Mouse (Mus musculus): ENCODE data around the gene Asb5. TPM values are rescaled to one million over a fixed set of nuclear protein-coding genes. Genes with fewer than 3 reads are reported as not detected.

Asb5 gene
- polyA plus RNA-seq (2015; fragmentation: Illumina TruSeq; extraction: RNeasy Lipid Tissue Mini Kit (QIAGEN cat#74804); ENCODE audit: insufficient read depth, low read depth, low replicate concordance) = not detected

DNA sequence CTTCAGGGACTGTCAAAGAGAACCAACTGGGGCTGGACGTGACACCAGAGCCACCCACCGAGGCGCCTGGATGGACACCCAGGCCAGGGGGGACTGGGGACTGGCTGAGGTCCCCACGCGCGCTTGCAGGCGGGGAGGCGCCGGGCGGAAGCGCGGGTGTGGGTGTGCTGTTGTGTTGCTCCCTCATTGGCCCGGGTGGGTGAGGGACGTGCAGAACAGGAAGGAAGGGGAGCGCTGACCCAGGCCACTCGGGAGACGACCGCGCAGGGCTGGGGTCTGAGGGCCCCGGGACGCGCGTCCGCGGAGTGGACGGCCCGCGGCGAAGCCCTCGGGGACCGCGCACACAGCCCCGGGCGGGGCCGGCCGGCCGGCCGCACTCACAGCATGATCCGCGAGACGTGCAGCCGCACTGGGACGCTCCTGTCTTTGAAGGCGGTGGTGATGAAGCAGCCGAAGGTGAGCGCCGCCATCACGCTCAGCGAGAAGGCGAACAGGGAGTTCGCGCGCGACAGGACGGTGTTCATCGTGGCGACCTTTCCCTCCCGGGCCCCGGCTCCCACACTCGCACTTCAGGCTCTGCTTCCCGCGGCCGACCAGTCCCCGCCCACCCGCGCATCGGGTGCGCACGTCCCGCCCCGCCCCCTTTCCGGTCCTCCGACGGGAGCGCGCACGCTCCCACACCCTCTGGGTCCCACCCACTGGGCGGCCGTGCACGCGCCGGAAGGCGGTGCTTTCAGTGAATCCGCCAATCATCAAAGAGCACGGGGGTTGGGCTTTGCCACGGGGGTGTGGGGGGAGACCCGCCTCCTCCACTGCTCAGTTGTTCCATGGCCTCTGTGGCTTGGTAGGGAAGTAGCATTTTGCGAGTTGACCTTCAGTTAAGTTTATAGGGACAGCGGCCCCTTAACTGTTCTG is at the start of gene Asb5, which contains the start of gene Spcs3:
Gene Asb5, plus strand, starts transcription at position 199 of the 915 bp plus-strand sequence.
Gene Spcs3, minus strand, starts transcription at position 617 of the 915 bp plus-strand sequence.

DNA sequence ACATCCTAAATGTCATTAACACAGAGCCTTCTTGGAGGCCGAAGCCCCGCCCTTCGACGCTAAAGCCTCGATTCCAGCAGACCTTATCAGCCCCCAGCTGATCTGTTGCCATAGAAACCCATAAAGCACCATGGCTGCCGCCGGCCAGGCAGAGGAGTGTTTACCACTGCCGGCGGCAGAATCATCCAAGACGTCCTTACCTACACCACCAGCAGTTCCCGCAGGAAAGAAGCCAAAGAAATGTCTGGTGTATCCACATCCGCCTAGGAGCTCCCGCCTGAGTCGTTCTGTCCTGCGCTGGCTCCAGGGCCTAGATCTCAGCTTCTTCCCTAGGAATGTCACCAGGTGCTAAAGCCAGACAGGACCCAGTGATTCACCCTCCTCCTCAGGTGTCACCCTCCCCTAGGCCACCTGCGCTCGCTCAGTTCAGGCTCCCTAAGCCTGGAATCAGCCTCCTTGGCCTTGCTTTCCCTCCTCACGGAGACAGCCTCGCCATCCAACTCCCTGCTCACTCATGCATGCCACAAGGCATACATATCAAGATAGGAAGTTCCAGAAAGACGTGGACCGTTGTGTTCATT is 71.4 kb downstream of the Asb5 start, which contains the start of gene Spata4:
Gene Spata4, plus strand, starts transcription at position 111 of the 581 bp plus-strand sequence.

Other genes with a start within 250 kb of the Asb5 start
- gene Spcs3, start 418 bp downstream of the Asb5 start, polyA plus RNA-seq (2015; fragmentation: Illumina TruSeq; extraction: RNeasy Lipid Tissue Mini Kit (QIAGEN cat#74804); ENCODE audit: insufficient read depth, low read depth, low replicate concordance) = 27.0 TPM
- gene Spata4, start 71.2 kb downstream of the Asb5 start, polyA plus RNA-seq (2015; fragmentation: Illumina TruSeq; extraction: RNeasy Lipid Tissue Mini Kit (QIAGEN cat#74804); ENCODE audit: insufficient read depth, low read depth, low replicate concordance) = not detected

Data from pancreas, adult 10 weeks (tissue).